Mouse (Mus musculus) CH12.LX (cell line): Measurements from ENCODE around the gene Fthl17e.
A peak's percentile ranks its signal among the peaks of the same experiment; 100 is the strongest.
"Not testable (repeated sequence)": the region's sequence is repeated elsewhere in the genome, so short reads cannot be mapped to it uniquely, and the experiment has no call there.

Source experiments
- CTCF ChIP-seq, 2 experiments: IDR thresholded peaks in 1 of 2; conservative IDR thresholded peaks in 1 of 2; 2 replicates each; pipeline ENCODE4 v1.5.1; 2011 to 2012; ENCODE audit warnings: low read depth in 2 of 2, low read length in 2 of 2, improper control_type of control experiment in 1 of 2, inconsistent platforms in 1 of 2, mild to moderate bottlenecking in 1 of 2, moderate library complexity in 1 of 2
- ZNF384 ChIP-seq: IDR thresholded peaks from 2 replicates; pipeline ENCODE4 v1.6.1; 2012; ENCODE audit warnings: low read depth, low read length, improper control_type of control experiment, inconsistent platforms

DNA sequence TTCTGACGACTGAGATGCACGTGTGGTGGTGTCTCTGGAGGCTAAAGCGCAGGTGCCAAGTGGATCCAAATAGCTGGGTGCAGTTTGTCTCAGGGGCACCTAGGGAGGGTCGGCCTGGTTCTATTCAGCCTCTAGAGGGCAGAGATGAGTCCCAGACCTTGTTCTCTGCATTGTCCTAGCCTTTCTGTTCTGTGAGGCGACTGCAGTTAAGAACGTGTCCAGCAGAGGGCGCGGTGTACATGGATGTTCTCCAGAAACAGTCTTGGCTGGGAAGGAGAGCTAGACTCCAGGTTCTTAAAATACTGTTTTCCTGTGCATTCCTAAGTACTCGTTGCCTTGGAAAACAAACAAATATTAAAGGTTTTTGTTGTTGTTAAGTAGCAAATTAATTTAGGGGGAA, 27.7 kb downstream of the Fthl17e start:
- peak in 1 of 2 experiments; percentile 52; a peak in 2 of 4 replicates for TF ChIP-seq CTCF (conservative IDR thresholded peaks at IDR 0.05 in 1 of 2, IDR thresholded peaks at IDR 0.05 in 1 of 2; ENCODE audit: low read depth in 2 of 2, low read length in 2 of 2)
- TF ChIP-seq ZNF384, result not testable (repeated sequence)
